Mouse (Mus musculus) ovary, adult 18-20 months (tissue): ENCODE measurements around the gene Pdap1.
"Not testable (repeated sequence)": the region's sequence is repeated elsewhere in the genome, so short reads cannot be mapped to it uniquely, and the experiment has no call there.

Experiments used
- DNase-seq: peaks from one replicate; pipeline ENCODE4 v3.0.0; 2022; ENCODE audit warnings: low spot score, mixed read lengths

Gene Pdap1

GRCm38 (mm10) chr5:145083201-145083600 is 56.8 kb downstream of the Pdap1 start:
- DNase-seq, result not testable (repeated sequence)

DNA sequence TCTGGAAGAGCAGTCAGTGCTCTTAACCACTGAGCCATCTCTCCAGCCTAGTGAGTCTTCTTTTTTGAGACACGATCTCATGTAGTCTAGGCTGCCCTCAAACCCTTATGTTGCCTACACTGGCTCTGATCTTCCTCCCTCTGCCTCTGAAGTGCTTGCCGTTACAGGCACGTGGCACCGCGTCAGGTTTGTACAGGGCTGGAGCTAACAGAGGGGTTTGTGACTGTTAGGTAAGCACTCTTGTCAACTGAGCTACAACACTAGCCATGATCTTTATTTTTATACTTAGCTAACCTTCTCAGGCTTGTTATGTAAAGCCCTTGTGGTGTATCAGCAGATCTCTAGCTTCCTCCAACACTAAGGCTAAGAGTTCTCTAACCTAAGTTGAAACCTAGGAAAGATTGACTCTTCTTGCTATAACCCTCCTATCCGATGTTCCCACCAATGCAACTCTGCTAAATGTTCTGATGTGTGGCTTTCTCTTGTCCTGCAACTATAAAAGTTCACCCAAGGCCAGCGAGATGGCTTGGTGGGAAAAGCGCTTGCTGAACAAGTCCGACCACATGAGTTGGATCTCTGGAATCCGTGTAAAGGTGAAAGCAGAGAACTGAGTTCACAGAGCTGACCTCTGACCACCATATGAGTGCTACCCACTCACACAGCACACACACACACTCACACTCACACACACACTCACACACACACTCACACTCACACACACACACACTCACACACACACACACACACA is 58.0 kb downstream of the Pdap1 start:
- no peak for DNase-seq
